Mouse (Mus musculus): ENCODE measurements around the gene Rbm10. TPM values are rescaled to one million over a fixed set of nuclear protein-coding genes. Genes with fewer than 3 reads are reported as not detected.

Rbm10 gene
- polyA plus RNA-seq, 1 experiment from 2014 or later = 54.7 TPM

- ATAC-seq (ENCODE audit: insufficient number of reproducible peaks, insufficient read depth, low FRiP score, low read depth) = no peak
- Histone ChIP-seq H3K4me3 (ENCODE audit: low read depth, low read length) (no peak overlapping the region), H3K27ac (ENCODE audit: low read length) (no peak overlapping the region), H3K4me1 (ENCODE audit: control insufficient read depth, insufficient read depth, low read length) (no peaks in the 10 kb centered on the region), H3K9me3 (ENCODE audit: control insufficient read depth, low read depth, low read length) (no peaks in the 10 kb centered on the region), H3K4me2 (replicated peaks; ENCODE audit: low read depth, low read length) (no peak overlapping the region), H3K9ac (replicated peaks; ENCODE audit: low read depth, low read length) (no peak overlapping the region), H3K36me3 (ENCODE audit: control insufficient read depth, insufficient read depth, low read length) (peaks cover 19% of the 10 kb centered on the region; the same call in 1 of the 2 replicates), H3K27me3 (ENCODE audit: control insufficient read depth, insufficient read depth, low read length) (no peaks in the 10 kb centered on the region)
- WGBS = 96% methylated on average over 2 of the region's 2 CpGs
These were observed 20.8 kb downstream of the Rbm10 start for GRCm38 (mm10) chrX:20638141-20638540.

GRCm38 (mm10) chrX:20644780-20645179, 27.5 kb downstream of the Rbm10 start:
- ATAC-seq (ENCODE audit: insufficient number of reproducible peaks, insufficient read depth, low FRiP score, low read depth) = no peak
- H3K9me3 ChIP-seq (ENCODE audit: control insufficient read depth, low read depth, low read length) = no peaks in the 10 kb centered on the region
- H3K36me3 ChIP-seq (ENCODE audit: control insufficient read depth, insufficient read depth, low read length) = peaks cover 2% of the 10 kb centered on the region; the same call in 1 of the 2 replicates

GRCm38 (mm10) chrX:20657593-20657992, 40.3 kb downstream of the Rbm10 start:
- ATAC-seq (ENCODE audit: insufficient number of reproducible peaks, insufficient read depth, low FRiP score, low read depth) = no peak

More at GRCm38 (mm10) chrX:20644780-20645179, 27.5 kb downstream of the Rbm10 start:
- Histone ChIP-seq H3K27me3 (ENCODE audit: control insufficient read depth, insufficient read depth, low read length) (no peaks in the 10 kb centered on the region), H3K27ac (ENCODE audit: low read length) (no peak overlapping the region), H3K9ac (replicated peaks; ENCODE audit: low read depth, low read length) (no peak overlapping the region), H3K4me1 (ENCODE audit: control insufficient read depth, insufficient read depth, low read length) (no peaks in the 10 kb centered on the region), H3K4me3 (ENCODE audit: low read depth, low read length) (no peak overlapping the region), H3K4me2 (replicated peaks; ENCODE audit: low read depth, low read length) (no peak overlapping the region)
- WGBS = 80% methylated on average over 5 of the region's 5 CpGs

GRCm38 (mm10) chrX:20658026-20658652, 40.8 kb downstream of the Rbm10 start, which contains the start of gene Uba1:
Uba1 (plus strand) TSS chrX:20658326.
- Histone ChIP-seq H3K9ac (replicated peaks; ENCODE audit: low read depth, low read length) (peak within 1 kb of the TSS; percentile 36), H3K4me1 (ENCODE audit: control insufficient read depth, insufficient read depth, low read length) (no peaks in the 10 kb centered on the region), H3K4me2 (replicated peaks; ENCODE audit: low read depth, low read length) (peak within 1 kb of the TSS; percentile 56), H3K9me3 (ENCODE audit: control insufficient read depth, low read depth, low read length) (no peaks in the 10 kb centered on the region), H3K27ac (ENCODE audit: low read length) (peak within 1 kb of the TSS; percentile 30; the same call in 1 of the 2 replicates), H3K36me3 (ENCODE audit: control insufficient read depth, insufficient read depth, low read length) (no peaks in the 10 kb centered on the region), H3K27me3 (ENCODE audit: control insufficient read depth, insufficient read depth, low read length) (no peaks in the 10 kb centered on the region), H3K4me3 (ENCODE audit: low read depth, low read length) (peak within 1 kb of the TSS; percentile 42)
- peak; percentile 91 for ATAC-seq (ENCODE audit: insufficient number of reproducible peaks, insufficient read depth, low FRiP score, low read depth)
- 18% methylated on average over 27 of the region's 27 CpGs for WGBS

More at GRCm38 (mm10) chrX:20657593-20657992, 40.3 kb downstream of the Rbm10 start:
- Histone ChIP-seq H3K27me3 (ENCODE audit: control insufficient read depth, insufficient read depth, low read length) (no peaks in the 10 kb centered on the region), H3K36me3 (ENCODE audit: control insufficient read depth, insufficient read depth, low read length) (no peaks in the 10 kb centered on the region), H3K9ac (replicated peaks; ENCODE audit: low read depth, low read length) (no peak overlapping the region), H3K4me1 (ENCODE audit: control insufficient read depth, insufficient read depth, low read length) (no peaks in the 10 kb centered on the region), H3K9me3 (ENCODE audit: control insufficient read depth, low read depth, low read length) (no peaks in the 10 kb centered on the region), H3K4me2 (replicated peaks; ENCODE audit: low read depth, low read length) (peak overlapping the region; percentile 56; the same call in 1 of the 2 replicates), H3K4me3 (ENCODE audit: low read depth, low read length) (peak overlapping the region; percentile 42), H3K27ac (ENCODE audit: low read length) (no peak overlapping the region)
- WGBS = 28% methylated on average over 5 of the region's 5 CpGs

- no peak overlapping the region; the same call in 1 of the 2 replicates for H3K27ac ChIP-seq (ENCODE audit: low read length)
- no peaks in the 10 kb centered on the region for H3K9me3 ChIP-seq (ENCODE audit: control insufficient read depth, low read depth, low read length)
- H3K27me3 ChIP-seq (ENCODE audit: control insufficient read depth, insufficient read depth, low read length) = no peaks in the 10 kb centered on the region
- ATAC-seq (ENCODE audit: insufficient number of reproducible peaks, insufficient read depth, low FRiP score, low read depth) = no peak
- WGBS = 20% methylated on average over 24 of the region's 24 CpGs
- H3K4me2 ChIP-seq (replicated peaks; ENCODE audit: low read depth, low read length) = peak overlapping the region; percentile 56
- no peaks in the 10 kb centered on the region for H3K36me3 ChIP-seq (ENCODE audit: control insufficient read depth, insufficient read depth, low read length)
- H3K9ac ChIP-seq (replicated peaks; ENCODE audit: low read depth, low read length) = peak overlapping the region; percentile 36
- no peaks in the 10 kb centered on the region for H3K4me1 ChIP-seq (ENCODE audit: control insufficient read depth, insufficient read depth, low read length)
- H3K4me3 ChIP-seq (ENCODE audit: low read depth, low read length) = peak overlapping the region; percentile 42
These were observed 41.6 kb downstream of the Rbm10 start for GRCm38 (mm10) chrX:20658891-20659406.

- Histone ChIP-seq H3K4me1 (ENCODE audit: control insufficient read depth, insufficient read depth, low read length) (no peaks in the 10 kb centered on the region), H3K4me2 (replicated peaks; ENCODE audit: low read depth, low read length) (no peak overlapping the region), H3K9me3 (ENCODE audit: control insufficient read depth, low read depth, low read length) (no peaks in the 10 kb centered on the region), H3K27ac (ENCODE audit: low read length) (no peak overlapping the region), H3K4me3 (ENCODE audit: low read depth, low read length) (no peak overlapping the region), H3K36me3 (ENCODE audit: control insufficient read depth, insufficient read depth, low read length) (no peaks in the 10 kb centered on the region), H3K27me3 (ENCODE audit: control insufficient read depth, insufficient read depth, low read length) (no peaks in the 10 kb centered on the region), H3K9ac (replicated peaks; ENCODE audit: low read depth, low read length) (no peak overlapping the region)
- WGBS = 39% methylated on average over 5 of the region's 5 CpGs
- peak; percentile 1; the same call in 1 of the 2 replicates for ATAC-seq (ENCODE audit: insufficient number of reproducible peaks, insufficient read depth, low FRiP score, low read depth)
These were observed 45.0 kb downstream of the Rbm10 start for GRCm38 (mm10) chrX:20662317-20662715.

GRCm38 (mm10) chrX:20662716-20663443, 45.6 kb downstream of the Rbm10 start:
- peak overlapping the region; percentile 69; the same call in 1 of the 2 replicates for H3K27ac ChIP-seq (ENCODE audit: low read length)
- ATAC-seq (ENCODE audit: insufficient number of reproducible peaks, insufficient read depth, low FRiP score, low read depth) = peak; percentile 89

GRCm38 (mm10) chrX:20663444-20663790, 46.1 kb downstream of the Rbm10 start:
- Histone ChIP-seq H3K27me3 (ENCODE audit: control insufficient read depth, insufficient read depth, low read length) (no peaks in the 10 kb centered on the region), H3K9me3 (ENCODE audit: control insufficient read depth, low read depth, low read length) (no peaks in the 10 kb centered on the region), H3K4me1 (ENCODE audit: control insufficient read depth, insufficient read depth, low read length) (no peaks in the 10 kb centered on the region), H3K9ac (replicated peaks; ENCODE audit: low read depth, low read length) (peak overlapping the region; percentile 73), H3K36me3 (ENCODE audit: control insufficient read depth, insufficient read depth, low read length) (0 out of 2 replicates have a peak, but pooled peaks cover 3% of the 10 kb centered on the region), H3K27ac (ENCODE audit: low read length) (peak overlapping the region; percentile 69; the same call in 1 of the 2 replicates), H3K4me3 (ENCODE audit: low read depth, low read length) (peak overlapping the region; percentile 59), H3K4me2 (replicated peaks; ENCODE audit: low read depth, low read length) (peak overlapping the region; percentile 58)
- WGBS = 24% methylated on average over 9 of the region's 9 CpGs
- ATAC-seq (ENCODE audit: insufficient number of reproducible peaks, insufficient read depth, low FRiP score, low read depth) = no peak

More at GRCm38 (mm10) chrX:20662716-20663443, 45.6 kb downstream of the Rbm10 start:
- Histone ChIP-seq H3K4me2 (replicated peaks; ENCODE audit: low read depth, low read length) (peak overlapping the region; percentile 58), H3K9ac (replicated peaks; ENCODE audit: low read depth, low read length) (peak overlapping the region; percentile 73), H3K36me3 (ENCODE audit: control insufficient read depth, insufficient read depth, low read length) (0 out of 2 replicates have a peak, but pooled peaks cover 3% of the 10 kb centered on the region), H3K4me1 (ENCODE audit: control insufficient read depth, insufficient read depth, low read length) (no peaks in the 10 kb centered on the region), H3K4me3 (ENCODE audit: low read depth, low read length) (peak overlapping the region; percentile 59), H3K9me3 (ENCODE audit: control insufficient read depth, low read depth, low read length) (no peaks in the 10 kb centered on the region), H3K27me3 (ENCODE audit: control insufficient read depth, insufficient read depth, low read length) (no peaks in the 10 kb centered on the region)
- 15% methylated on average over 27 of the region's 28 CpGs for WGBS

Measured in stomach, embryonic 14.5 days (tissue).